Mouse (Mus musculus) retina, postnatal 7 days (tissue): ENCODE measurements at regions not wholly inside any gene's neighbourhood (a gene's known extent, or its start where the extent isn't known, plus 50 kb on each side); places are given as distances from the start of the nearest gene placed in this dataset.

Source experiments
- DNase-seq: peaks from one replicate; pipeline ENCODE4 v3.0.0-alpha.2; 2012; ENCODE audit warnings: low read depth, low spot score

- DNase-seq = no peak
Observed at GRCm38 (mm10) chr10:111558675-111559340, 52.7 kb downstream of the Phlda1 start.

GRCm38 (mm10) chr10:111559341-111560246 is 53.5 kb downstream of the Phlda1 start:
- DNase-seq = no peak

GRCm38 (mm10) chr10:111562628-111563027 is 56.5 kb downstream of the Phlda1 start:
- no peak for DNase-seq

GRCm38 (mm10) chr10:111566873-111567381 is 60.8 kb downstream of the Phlda1 start:
- DNase-seq = peak; percentile 38

- DNase-seq = no peak
Observed at GRCm38 (mm10) chr10:111570501-111571258, 64.6 kb downstream of the Phlda1 start.

- no peak for DNase-seq
Observed at GRCm38 (mm10) chr10:111574231-111574630, 68.1 kb downstream of the Phlda1 start.

- no peak for DNase-seq
Observed at GRCm38 (mm10) chr10:111574812-111575211, 68.7 kb downstream of the Phlda1 start.

- DNase-seq = no peak
Observed at GRCm38 (mm10) chr10:111575256-111575655, 69.2 kb downstream of the Phlda1 start.

GRCm38 (mm10) chr10:111575926-111576325 is 69.8 kb downstream of the Phlda1 start:
- DNase-seq = no peak

GRCm38 (mm10) chr10:111576395-111577069 is 70.4 kb downstream of the Phlda1 start:
- DNase-seq = no peak

GRCm38 (mm10) chr10:111578536-111578935 is 72.5 kb downstream of the Phlda1 start:
- DNase-seq = no peak

- DNase-seq = no peak
Observed at GRCm38 (mm10) chr10:111579481-111579880, 73.4 kb downstream of the Phlda1 start.

GRCm38 (mm10) chr10:111580401-111581100 is 74.5 kb downstream of the Phlda1 start:
- DNase-seq = no peak

GRCm38 (mm10) chr10:111581847-111582246 is 75.8 kb downstream of the Phlda1 start:
- DNase-seq = no peak

- DNase-seq = no peak
Observed at GRCm38 (mm10) chr10:111582321-111583123, 76.4 kb downstream of the Phlda1 start.

GRCm38 (mm10) chr10:111583124-111583743 is 77.1 kb downstream of the Phlda1 start:
- DNase-seq = no peak

GRCm38 (mm10) chr10:111583744-111584152 is 77.7 kb downstream of the Phlda1 start:
- no peak for DNase-seq

- no peak for DNase-seq
Observed at GRCm38 (mm10) chr10:111587891-111588611, 82.0 kb downstream of the Phlda1 start.

- DNase-seq = no peak
Observed at GRCm38 (mm10) chr10:111589186-111589585, 83.1 kb downstream of the Phlda1 start.
